Mouse (Mus musculus) layer of hippocampus, adult 11-12 months (tissue): ENCODE measurements around the gene Col4a2.

Source experiments
- DNase-seq: peaks from one replicate; pipeline ENCODE4 v3.0.0; 2022; ENCODE audit warnings: low spot score

Col4a2 gene

DNA sequence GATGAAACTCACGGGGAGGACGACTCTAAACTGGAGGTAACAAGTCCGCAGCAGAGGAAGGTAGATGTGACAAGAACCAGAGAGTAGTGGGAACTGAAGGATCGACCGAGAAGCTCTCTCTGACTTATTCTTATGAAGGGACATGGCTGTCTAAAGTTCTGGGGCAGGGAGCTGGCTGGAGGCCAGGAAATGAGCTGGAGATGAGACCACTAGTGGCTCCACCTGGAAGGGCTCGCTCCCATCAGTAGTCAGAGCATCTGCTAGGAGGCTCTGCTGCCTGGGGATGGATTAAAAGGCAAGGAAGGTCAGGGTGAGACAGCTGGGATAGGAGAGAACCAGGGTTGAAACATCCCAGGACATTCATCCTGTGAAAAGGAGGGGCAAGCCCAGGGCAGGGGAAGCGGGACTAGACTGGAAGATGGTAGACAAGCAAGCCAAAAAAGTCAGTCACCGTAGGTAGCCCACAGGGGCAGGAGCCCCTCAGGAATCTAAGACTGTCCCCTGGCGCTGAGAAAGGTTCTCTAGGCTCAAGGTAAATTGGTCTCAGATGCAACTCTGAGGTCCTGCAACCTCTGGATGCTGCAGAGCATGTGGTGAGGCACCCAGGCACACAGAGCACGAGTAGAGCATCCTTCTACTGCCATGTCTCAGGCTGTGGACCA lies 16.2 kb upstream of the Col4a2 start:
- DNase-seq, result no peak

GRCm38 (mm10) chr8:11297141-11297838 lies 15.3 kb upstream of the Col4a2 start:
- no peak for DNase-seq

DNA sequence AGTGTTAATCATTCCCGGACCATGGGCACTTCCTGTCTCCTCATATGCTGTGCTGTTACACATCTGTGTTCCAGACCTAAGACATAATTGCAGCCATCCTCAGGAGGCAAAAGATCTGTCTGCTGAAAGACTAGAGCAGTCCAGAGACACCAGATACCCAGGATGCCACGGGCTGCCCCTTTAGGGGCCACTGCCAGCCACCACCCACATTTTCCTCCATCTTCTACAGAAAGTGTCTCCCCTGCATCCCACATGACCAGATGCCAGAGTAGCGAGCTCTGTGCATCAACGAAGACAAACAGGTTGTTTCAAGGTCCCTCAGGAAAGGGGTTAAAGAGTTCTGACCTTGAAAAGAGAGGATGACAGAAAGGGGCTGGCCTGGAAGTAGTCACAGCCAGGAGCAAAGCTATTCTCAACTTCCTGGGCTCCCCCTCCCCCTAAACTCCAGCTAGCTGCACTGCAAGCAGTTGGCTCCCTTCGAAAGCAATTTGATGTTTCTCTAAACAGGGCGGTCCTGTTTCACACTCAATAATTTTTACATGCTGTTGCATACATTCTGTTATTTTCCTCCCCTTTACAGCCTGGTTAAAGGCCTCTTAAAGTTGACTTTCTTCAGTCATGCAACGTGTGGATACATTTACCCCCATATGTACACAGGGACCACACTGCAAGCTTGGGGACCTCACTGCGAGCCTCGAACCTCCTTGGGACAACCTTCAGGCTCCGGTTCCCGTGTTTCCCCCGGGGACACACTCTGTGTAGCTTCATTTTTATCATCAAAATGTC lies 13.9 kb upstream of the Col4a2 start:
- DNase-seq, result no peak

DNA sequence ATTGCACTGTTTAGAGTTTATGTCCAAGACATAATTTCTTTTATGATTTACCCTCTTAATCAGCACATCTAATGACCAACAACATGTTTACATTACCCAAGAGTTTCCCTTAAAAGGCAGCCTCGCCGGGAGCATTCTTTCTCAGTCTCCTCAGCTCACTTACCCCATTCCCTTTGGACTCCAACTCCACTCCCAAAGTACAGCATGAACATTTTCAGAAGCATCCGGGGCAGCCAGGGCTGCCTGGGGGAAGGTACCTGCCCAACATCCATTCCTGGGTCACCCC lies 13.3 kb upstream of the Col4a2 start:
- DNase-seq, result no peak

GRCm38 (mm10) chr8:11300436-11300835 lies 12.2 kb upstream of the Col4a2 start:
- no peak for DNase-seq

DNA sequence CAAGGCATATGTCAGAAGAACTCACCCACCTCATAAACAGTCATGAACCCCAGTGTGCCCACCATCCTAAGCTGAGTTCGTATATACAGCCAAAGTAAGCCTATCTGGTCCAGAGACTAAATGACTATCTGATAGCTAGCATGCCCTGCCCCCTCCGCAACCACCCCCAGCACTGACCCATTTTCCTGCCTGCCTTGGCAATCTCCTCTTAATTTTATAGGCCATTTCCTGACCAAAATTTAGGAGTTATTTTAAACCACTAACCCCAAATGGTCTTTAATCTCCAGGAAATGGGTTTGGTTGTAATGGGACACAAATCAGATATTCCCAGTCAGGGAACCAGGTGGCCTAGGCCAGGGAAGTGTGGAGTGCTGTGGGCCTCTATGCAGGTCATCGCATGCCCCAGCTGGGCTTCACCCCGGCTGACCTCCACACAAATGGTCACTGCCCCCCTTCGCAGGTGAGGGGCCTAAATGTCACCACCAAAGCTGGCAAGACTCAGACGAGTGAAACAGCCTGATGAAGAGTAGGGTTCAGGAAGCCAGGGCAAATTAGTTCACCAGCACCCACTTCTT lies 8.5 kb upstream of the Col4a2 start:
- DNase-seq, result no peak

GRCm38 (mm10) chr8:11305539-11305938 lies 7.1 kb upstream of the Col4a2 start:
- no peak for DNase-seq

DNA sequence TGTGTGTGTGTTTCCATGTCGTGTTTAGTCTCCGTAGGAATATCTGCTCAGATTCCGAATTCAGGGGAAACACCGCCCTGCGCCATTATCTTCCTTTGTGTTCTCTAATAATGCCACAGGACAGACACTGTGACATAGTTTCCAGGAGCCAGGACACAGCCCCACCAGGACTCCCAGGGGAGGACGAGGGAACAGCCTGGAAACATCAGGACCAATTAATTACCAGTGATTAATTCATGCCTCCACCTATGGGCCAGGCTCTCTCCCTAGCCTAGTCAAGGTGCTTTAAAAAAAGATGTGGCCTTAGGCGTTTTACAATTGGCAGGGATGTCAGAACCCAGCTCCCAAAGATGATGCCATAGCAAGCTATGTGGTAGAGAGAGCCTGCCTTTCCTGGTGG lies 5.2 kb upstream of the Col4a2 start:
- DNase-seq, result no peak

- DNase-seq, result no peak
Observed at GRCm38 (mm10) chr8:11308570-11308998, 4.0 kb upstream of the Col4a2 start.

DNA sequence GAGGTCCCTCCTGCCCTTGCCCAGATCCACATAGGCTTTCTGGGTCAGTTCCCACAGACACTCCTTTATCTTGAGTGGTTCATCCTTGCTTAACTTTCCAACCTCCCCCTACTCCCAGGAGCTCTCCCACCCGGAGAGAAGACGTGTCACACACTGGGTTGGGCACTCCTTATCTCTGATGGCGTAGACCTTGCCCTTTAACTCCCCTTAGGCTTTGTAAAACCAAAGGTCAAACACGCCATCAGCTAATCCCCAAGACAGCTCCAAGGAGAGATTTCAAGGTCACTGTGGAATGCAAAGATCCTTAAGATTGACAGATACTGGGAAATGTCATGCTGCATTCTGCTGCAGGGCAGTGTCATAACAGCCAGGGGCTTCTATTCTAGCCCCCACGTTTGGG lies 3.4 kb upstream of the Col4a2 start:
- no peak for DNase-seq

GRCm38 (mm10) chr8:11310049-11310448 lies 2.6 kb upstream of the Col4a2 start:
- no peak for DNase-seq

- peak; percentile 14 for DNase-seq
Observed at GRCm38 (mm10) chr8:11311681-11312348, 790 bp upstream of the Col4a2 start.

DNA sequence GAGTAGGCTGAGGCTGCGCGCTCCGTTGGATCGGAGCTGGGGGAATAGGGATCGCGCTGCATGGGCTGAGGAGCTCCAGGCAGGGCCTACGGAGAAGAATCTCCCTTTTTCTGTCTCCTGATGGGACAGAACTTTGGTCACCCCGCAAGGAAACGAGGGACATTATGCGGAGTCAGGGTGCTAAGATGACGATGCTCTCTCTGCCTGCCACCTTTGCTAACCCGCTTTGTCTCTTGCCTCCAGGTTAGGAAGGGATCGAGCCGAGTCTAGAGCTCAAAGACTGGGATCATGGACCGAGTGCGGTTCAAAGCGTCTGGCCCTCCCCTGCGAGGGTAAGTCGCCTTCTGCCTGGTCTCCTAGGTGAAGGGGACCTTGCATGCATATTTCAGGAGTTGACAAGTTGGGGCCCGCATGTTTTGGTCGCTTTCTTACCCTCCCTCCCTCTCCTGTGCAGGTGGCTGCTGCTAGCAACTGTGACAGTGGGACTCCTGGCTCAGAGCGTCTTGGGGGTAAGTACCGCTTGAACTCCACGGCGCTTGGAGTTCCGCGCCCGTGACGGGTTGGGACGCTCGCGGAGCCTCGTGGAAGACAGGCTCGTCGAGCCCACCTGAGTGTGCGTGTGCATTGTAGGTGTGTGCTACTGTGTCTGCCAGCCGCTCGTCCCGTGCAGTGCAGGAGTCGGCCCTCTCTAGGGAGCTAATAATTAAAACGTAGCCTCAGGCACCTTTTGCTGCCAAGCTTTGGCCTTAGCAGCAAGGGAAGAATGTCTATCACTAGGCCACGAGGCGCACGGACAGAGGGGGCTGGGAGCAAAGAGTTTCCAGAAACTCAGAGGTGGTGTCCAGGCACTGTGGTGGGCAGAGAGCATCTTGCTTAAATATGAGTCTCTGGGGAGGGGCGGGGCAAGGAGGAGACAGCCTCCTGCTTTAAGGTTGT lies 839 bp downstream of the Col4a2 start:
- DNase-seq, result no peak

DNA sequence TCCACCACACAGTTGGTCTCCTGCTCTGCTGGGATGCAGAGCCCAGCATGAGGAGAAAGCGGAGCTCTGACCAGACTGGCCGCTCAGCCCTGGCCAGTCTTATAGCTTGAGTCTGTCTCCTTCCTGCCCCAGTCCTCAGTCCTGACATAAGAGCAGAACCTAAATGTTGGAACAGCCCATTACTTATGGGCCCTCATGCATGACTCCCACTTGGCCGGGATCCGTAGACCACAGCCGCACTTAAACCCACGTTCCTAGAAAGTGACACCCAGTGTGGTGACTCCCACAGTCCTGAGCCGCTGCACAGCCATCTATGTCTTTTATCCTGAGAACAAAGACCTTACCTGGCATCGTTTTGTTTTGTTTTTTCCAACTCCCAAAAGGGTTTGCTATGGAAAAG lies 2.0 kb downstream of the Col4a2 start:
- DNase-seq, result no peak

DNA sequence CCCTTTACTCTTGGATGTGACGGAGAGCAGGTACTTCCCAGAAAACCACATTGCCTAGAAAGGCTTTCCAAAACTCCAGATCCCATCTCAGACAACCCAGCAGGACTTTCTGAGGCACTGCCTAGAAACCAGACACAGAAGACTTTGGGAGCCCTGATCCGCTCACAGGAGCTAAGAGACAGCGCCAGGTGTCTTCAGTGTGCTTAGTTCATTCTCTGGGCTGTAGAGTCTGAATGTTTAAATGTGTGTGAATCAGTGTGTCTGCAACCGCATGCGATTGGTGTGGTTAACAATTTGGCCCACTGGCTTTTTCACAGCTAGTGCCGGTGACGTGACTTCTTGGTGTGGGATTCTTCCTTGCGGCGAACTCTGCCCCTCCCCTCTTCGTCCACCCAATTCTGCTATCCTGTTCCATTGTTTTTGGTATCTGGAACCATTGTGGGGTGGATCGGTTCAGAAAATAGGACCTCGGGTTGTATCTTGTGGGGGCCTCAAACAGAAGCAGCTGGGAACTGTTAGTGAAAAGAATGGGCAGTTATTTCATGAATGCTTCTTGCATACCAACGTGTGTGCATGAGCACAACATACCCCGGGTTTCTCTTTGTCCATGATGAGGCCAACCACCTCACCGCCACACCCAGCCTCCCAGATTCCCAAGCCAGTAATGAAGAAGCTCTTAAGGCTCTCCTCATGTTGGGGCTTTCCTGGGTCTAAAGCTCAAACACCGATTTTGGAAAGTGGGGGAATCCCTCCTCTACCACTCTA lies 2.8 kb downstream of the Col4a2 start:
- no peak for DNase-seq

GRCm38 (mm10) chr8:11316118-11316517 lies 3.5 kb downstream of the Col4a2 start:
- DNase-seq, result no peak

GRCm38 (mm10) chr8:11319405-11319804 lies 6.8 kb downstream of the Col4a2 start:
- no peak for DNase-seq

GRCm38 (mm10) chr8:11321841-11322240 lies 9.2 kb downstream of the Col4a2 start:
- no peak for DNase-seq

- DNase-seq, result no peak
Observed at GRCm38 (mm10) chr8:11322724-11323585, 10.3 kb downstream of the Col4a2 start.

DNA sequence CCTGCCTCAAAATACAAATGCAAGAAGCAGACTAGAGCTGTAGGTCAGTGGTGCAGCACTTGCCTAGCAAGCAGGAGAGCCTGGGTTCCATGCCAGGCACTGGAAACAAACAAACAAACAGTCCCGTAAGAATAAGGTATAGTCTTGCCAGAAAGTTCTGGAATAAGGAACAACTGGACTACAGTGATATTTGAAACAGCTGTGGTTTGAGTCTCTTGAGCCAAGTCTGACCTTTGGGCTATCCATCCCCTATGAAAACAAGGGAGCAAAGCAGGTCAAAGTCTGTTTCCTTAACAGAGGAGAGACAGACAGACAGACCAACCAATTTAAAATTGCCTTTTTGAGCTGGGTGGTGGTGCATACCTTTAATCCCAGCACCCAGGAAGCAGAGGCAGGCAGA lies 11.1 kb downstream of the Col4a2 start:
- no peak for DNase-seq
